Mouse (Mus musculus) thymus, adult 2 months (tissue): ENCODE data around the gene Tcp10c. TPM values are rescaled to one million over a fixed set of nuclear protein-coding genes. Genes with fewer than 3 reads are reported as not detected.
"Not testable (repeated sequence)": the region's sequence is repeated elsewhere in the genome, so short reads cannot be mapped to it uniquely, and the experiment has no call there.

ENCODE experiments used
- DNase-seq: peaks from one replicate; pipeline ENCODE4 v3.0.0; 2021
- H3K27ac ChIP-seq: fragments of 200-500 bp; 2 replicates; pipeline ENCODE4 v1.5.1; 2012; ENCODE audit warnings: low read length, control low read depth; ENCODE audit not compliant: control insufficient read depth, insufficient read depth
- H3K27me3 ChIP-seq: fragments of 200-500 bp; 2 replicates; pipeline ENCODE4 v1.6.1; 2012; ENCODE audit warnings: mild to moderate bottlenecking, low read length, moderate library complexity, mixed read lengths; ENCODE audit not compliant: control insufficient read depth, insufficient read depth
- H3K36me3 ChIP-seq: fragments of 200-500 bp; 2 replicates; pipeline ENCODE4 v1.6.1; 2012; ENCODE audit warnings: mild to moderate bottlenecking, low read length, moderate library complexity; ENCODE audit not compliant: control insufficient read depth, insufficient read depth
- H3K4me1 ChIP-seq: fragments of 200-500 bp; replicated peaks from 2 replicates; pipeline ENCODE4 v1.6.1; 2012; ENCODE audit warnings: low read length; ENCODE audit not compliant: control insufficient read depth, insufficient read depth
- H3K4me3 ChIP-seq: fragments of 200-500 bp; 2 replicates; pipeline ENCODE4 v1.5.1; 2012; ENCODE audit warnings: mild to moderate bottlenecking, low read length, control low read depth, moderate library complexity; ENCODE audit not compliant: control insufficient read depth, insufficient read depth
- WGBS: fragments of 180-500 bp; shearing (Covaris S2); methylation state at CpG from one replicate; pipeline ENCODE4 v1.1.7; 2018; 5-methylcytosine and 5-hydroxymethylcytosine counted together
- polyA plus RNA-seq: library from polyadenylated mRNA; depleted of rRNA; stranded (reverse); fragments of >200 nt; gene quantifications from 2 replicates; pipeline ENCODE4 v1.2.3, GENCODE M21; 2012; rRNA removed

Tcp10c gene
- polyA plus RNA-seq, 1 experiment, result 0.08 TPM

DNA sequence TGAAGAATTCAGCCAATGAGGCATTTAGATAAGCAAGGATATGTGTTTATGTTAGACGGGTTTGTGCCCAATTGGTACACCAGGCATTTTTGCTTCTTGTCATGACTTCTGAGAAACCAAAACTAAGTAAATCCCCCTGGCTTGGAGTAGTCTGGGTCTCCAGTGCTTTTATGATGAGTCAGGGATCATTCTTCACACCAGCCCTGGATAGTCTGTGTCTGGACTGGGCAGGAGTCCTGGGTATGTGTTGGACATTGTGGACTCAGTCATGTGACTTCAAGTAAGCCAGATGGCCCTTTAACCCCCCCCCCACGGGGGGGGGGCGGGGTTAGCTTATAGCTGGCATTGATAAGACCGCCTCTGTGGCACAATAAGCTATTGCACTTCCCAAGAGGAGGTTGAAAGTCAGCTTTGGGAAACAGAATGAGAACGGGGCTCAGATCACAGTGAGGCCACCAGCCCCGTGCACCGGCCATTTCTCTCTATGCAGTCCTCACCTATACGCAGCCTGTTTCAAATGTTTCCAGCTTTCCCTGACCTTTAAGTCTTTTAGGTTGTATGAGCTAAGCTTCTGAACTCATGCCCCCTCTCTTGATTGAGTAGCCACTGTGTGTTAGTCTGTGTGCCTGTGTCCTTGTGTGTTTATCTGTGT, 69.1 kb downstream of the Tcp10c start:
- H3K36me3 ChIP-seq, DNase-seq, H3K27ac ChIP-seq, H3K27me3 ChIP-seq, H3K4me1 ChIP-seq, H3K4me3 ChIP-seq: not testable (repeated sequence)
- 71% methylated on average over 8 of the region's 8 CpGs for WGBS

DNA sequence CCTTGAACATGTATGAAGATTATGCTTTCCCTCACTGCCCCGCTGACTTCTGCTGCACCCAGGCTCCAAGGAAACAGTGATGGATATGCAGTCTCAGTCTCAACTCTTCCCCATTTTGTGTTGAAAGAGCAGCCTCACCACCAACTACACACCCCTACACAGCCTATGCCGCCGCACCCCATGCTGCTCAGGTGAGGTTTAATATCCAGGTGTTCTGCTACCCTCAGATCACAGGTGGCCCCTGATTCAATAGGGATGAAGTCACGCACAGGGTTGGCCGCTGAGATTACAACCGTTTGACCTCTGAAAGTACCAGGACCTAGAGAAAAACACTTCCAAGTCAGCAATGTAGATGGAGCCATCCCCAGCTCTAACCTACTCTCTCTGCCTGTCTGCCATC, 69.9 kb downstream of the Tcp10c start:
- WGBS, result 94% methylated on average over 6 of the region's 6 CpGs
- H3K4me1 ChIP-seq, DNase-seq, H3K36me3 ChIP-seq, H3K4me3 ChIP-seq, H3K27me3 ChIP-seq, H3K27ac ChIP-seq: not testable (repeated sequence)

DNA sequence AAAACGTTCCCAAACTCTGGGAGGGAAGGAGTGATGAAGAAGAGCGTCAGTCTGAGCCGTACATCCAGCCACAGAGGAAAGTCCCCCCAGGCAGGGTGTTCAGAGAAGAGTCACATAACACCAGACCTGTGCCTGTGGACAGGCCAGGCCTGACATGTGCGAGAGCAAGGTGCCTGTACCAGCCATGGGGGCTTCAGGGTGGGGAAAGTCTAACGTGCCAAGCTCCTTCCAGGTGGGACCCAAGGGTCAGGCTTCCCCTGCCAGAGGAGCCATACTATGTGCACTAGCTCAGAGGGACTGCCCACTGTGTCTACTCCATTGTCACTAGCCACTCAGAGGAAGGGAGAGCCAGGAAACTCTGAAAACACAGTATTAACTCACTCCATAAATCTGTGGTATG, 71.3 kb downstream of the Tcp10c start:
- H3K27ac ChIP-seq, H3K36me3 ChIP-seq, H3K4me1 ChIP-seq, H3K4me3 ChIP-seq, DNase-seq, H3K27me3 ChIP-seq: not testable (repeated sequence)
- 84% methylated on average over 2 of the region's 5 CpGs for WGBS

DNA sequence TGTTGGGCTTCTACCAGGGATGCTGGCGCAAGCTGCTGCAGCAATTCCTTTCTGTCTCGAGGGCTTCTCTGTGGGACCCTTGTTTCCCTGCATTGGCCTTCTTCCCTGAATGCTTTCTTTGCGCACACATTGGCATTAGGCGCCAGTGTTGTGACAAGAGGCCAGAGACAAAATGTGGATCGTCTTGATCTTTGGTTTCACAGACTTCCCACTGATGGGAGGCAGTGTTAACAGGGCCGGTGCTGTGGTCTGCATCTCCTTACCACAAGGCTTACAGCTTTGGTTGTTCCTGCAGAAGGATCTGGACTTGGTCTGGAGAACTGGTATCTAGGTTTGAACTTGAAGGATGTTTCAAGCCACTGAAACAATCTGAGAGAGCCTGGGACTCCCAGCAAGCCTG, 72.1 kb downstream of the Tcp10c start:
- H3K27me3 ChIP-seq, H3K4me3 ChIP-seq, DNase-seq, H3K27ac ChIP-seq, H3K4me1 ChIP-seq, H3K36me3 ChIP-seq: not testable (repeated sequence)
- WGBS, result 92% methylated on average over 4 of the region's 6 CpGs

Other genes starting within 250 kb of the Tcp10c start
- gene Unc93a, start 222.8 kb upstream of the Tcp10c start, polyA plus RNA-seq, result 1.4 and 1.7 TPM in 2 replicates
- not detected in 2 replicates for gene Smok2a, start 133.4 kb upstream of the Tcp10c start, polyA plus RNA-seq
- gene Smok2b, start 124.3 kb upstream of the Tcp10c start, polyA plus RNA-seq, result not detected in 2 replicates